Mouse (Mus musculus) forebrain, embryonic 16.5 days (tissue): ENCODE measurements at regions not wholly inside any gene's neighbourhood (a gene's known extent, or its start where the extent isn't known, plus 50 kb on each side); places are given as distances from the start of the nearest gene placed in this dataset.

Source experiments
- ATAC-seq: fragments of 200-750 bp; cut with Nextera tagmentation; 2 replicates; pipeline ENCODE4 v1.8.0; 2017; ENCODE audit warnings: mild to moderate bottlenecking, moderate library complexity
- H3K27ac ChIP-seq: fragments of 300-500 bp; sonication (generic); 2 replicates; pipeline ENCODE4 v1.5.1; 2014; ENCODE audit warnings: low read length, control low read depth
- H3K27me3 ChIP-seq: fragments of 300-500 bp; sonication (generic); replicated peaks from 2 replicates; pipeline ENCODE4 v1.6.1; 2014; ENCODE audit warnings: low read length; ENCODE audit not compliant: control insufficient read depth, insufficient read depth
- H3K36me3 ChIP-seq: fragments of 300-500 bp; sonication (generic); 2 replicates; pipeline ENCODE4 v1.6.1; 2014; ENCODE audit not compliant: control insufficient read depth, insufficient read depth
- H3K4me1 ChIP-seq: fragments of 300-500 bp; sonication (generic); replicated peaks from 2 replicates; pipeline ENCODE4 v1.6.1; 2014; ENCODE audit warnings: low read length; ENCODE audit not compliant: control insufficient read depth, insufficient read depth
- H3K4me2 ChIP-seq: fragments of 300-500 bp; sonication (generic); 2 replicates; pipeline ENCODE4 v1.6.1; 2014; ENCODE audit warnings: mild to moderate bottlenecking, low read length, control low read depth
- H3K4me3 ChIP-seq: fragments of 300-500 bp; sonication (generic); replicated peaks from 2 replicates; pipeline ENCODE4 v1.5.1; 2014; ENCODE audit warnings: mild to moderate bottlenecking, low read length, control low read depth
- H3K9ac ChIP-seq: fragments of 300-500 bp; sonication (generic); replicated peaks from 2 replicates; pipeline ENCODE4 v1.6.1; 2014; ENCODE audit warnings: low read depth, low read length, control low read depth
- H3K9me3 ChIP-seq: fragments of 300-500 bp; sonication (generic); 2 replicates; pipeline ENCODE4 v1.6.1; 2016; ENCODE audit warnings: low read length; ENCODE audit not compliant: control insufficient read depth
- WGBS: fragments of 180-500 bp; shearing (Covaris S2); extraction: QIAGEN DNeasy Blood & Tissue Kit; methylation state at CpG from one replicate; pipeline ENCODE4 v1.1.7; 2014; 5-methylcytosine and 5-hydroxymethylcytosine counted together

GRCm38 (mm10) chr9:95315080-95315479, 91.4 kb downstream of the Chst2 start:
- no peak overlapping the region for H3K4me2 ChIP-seq
- 76% methylated on average over 4 of the region's 4 CpGs for WGBS
- no peaks in the 10 kb centered on the region for H3K4me1 ChIP-seq
- H3K27me3 ChIP-seq = no peaks in the 10 kb centered on the region
- H3K36me3 ChIP-seq = no peaks in the 10 kb centered on the region
- no peaks in the 10 kb centered on the region for H3K9me3 ChIP-seq
- H3K9ac ChIP-seq = no peak overlapping the region
- no peak overlapping the region for H3K27ac ChIP-seq
- H3K4me3 ChIP-seq = no peak overlapping the region
- ATAC-seq = no peak

- Histone ChIP-seq H3K36me3 (no peaks in the 10 kb centered on the region), H3K9me3 (no peaks in the 10 kb centered on the region), H3K4me2 (no peak overlapping the region), H3K27me3 (no peaks in the 10 kb centered on the region), H3K9ac (no peak overlapping the region), H3K27ac (no peak overlapping the region), H3K4me1 (no peaks in the 10 kb centered on the region), H3K4me3 (no peak overlapping the region)
- WGBS = 91% methylated on average over 3 of the region's 3 CpGs
- ATAC-seq = no peak
Observed at GRCm38 (mm10) chr9:95311671-95312070, 94.9 kb downstream of the Chst2 start.

GRCm38 (mm10) chr9:95289008-95289407, 117.5 kb downstream of the Chst2 start:
- Histone ChIP-seq H3K4me2 (no peak overlapping the region), H3K9ac (no peak overlapping the region), H3K4me3 (no peak overlapping the region), H3K9me3 (no peaks in the 10 kb centered on the region), H3K27ac (no peak overlapping the region), H3K36me3 (no peaks in the 10 kb centered on the region), H3K4me1 (no peaks in the 10 kb centered on the region), H3K27me3 (no peaks in the 10 kb centered on the region)
- no peak for ATAC-seq

- Histone ChIP-seq H3K4me3 (no peak overlapping the region), H3K9me3 (no peaks in the 10 kb centered on the region), H3K27me3 (no peaks in the 10 kb centered on the region), H3K36me3 (no peaks in the 10 kb centered on the region), H3K27ac (no peak overlapping the region), H3K4me2 (no peak overlapping the region), H3K9ac (no peak overlapping the region), H3K4me1 (no peaks in the 10 kb centered on the region; the same call in 1 of the 2 replicates)
- WGBS = 89% methylated on average over 3 of the region's 3 CpGs
- ATAC-seq = no peak
Observed at GRCm38 (mm10) chr9:95282996-95283395, 123.5 kb downstream of the Chst2 start.

GRCm38 (mm10) chr9:95282502-95282901, 124.0 kb downstream of the Chst2 start:
- Histone ChIP-seq H3K27me3 (no peaks in the 10 kb centered on the region), H3K9ac (no peak overlapping the region), H3K36me3 (no peaks in the 10 kb centered on the region), H3K4me1 (no peaks in the 10 kb centered on the region; the same call in 1 of the 2 replicates), H3K9me3 (no peaks in the 10 kb centered on the region), H3K4me2 (no peak overlapping the region), H3K4me3 (no peak overlapping the region), H3K27ac (no peak overlapping the region)
- 89% methylated on average over 2 of the region's 2 CpGs for WGBS
- no peak for ATAC-seq
